Mouse (Mus musculus) hindbrain, embryonic 12.5 days (tissue): ENCODE results near the gene Tsnax. TPM values are rescaled to one million over a fixed set of nuclear protein-coding genes. Genes with fewer than 3 reads are reported as not detected.

Experiments used
- ATAC-seq: fragments of 200-750 bp; cut with Nextera tagmentation; 2 replicates; pipeline ENCODE4 v1.8.0; 2017; ENCODE audit warnings: moderate TSS enrichment; ENCODE audit not compliant: low FRiP score
- H3K27ac ChIP-seq: fragments of 300-500 bp; sonication (generic); 2 replicates; pipeline ENCODE4 v1.5.1; 2016; ENCODE audit warnings: mild to moderate bottlenecking
- H3K27me3 ChIP-seq: fragments of 300-500 bp; sonication (generic); 2 replicates; pipeline ENCODE4 v1.6.1; 2016; ENCODE audit warnings: mild to moderate bottlenecking
- H3K36me3 ChIP-seq: fragments of 300-500 bp; sonication (generic); 2 replicates; pipeline ENCODE4 v1.6.1; 2016; ENCODE audit warnings: mild to moderate bottlenecking
- H3K4me1 ChIP-seq: fragments of 300-500 bp; sonication (generic); 2 replicates; pipeline ENCODE4 v1.6.1; 2016
- H3K4me2 ChIP-seq: fragments of 300-500 bp; sonication (generic); replicated peaks from 2 replicates; pipeline ENCODE4 v1.6.1; 2016; ENCODE audit warnings: mild to moderate bottlenecking
- H3K4me3 ChIP-seq: fragments of 300-500 bp; sonication (generic); 2 replicates; pipeline ENCODE4 v1.5.1; 2016; ENCODE audit warnings: mild to moderate bottlenecking
- H3K9ac ChIP-seq: fragments of 300-500 bp; sonication (generic); 2 replicates; pipeline ENCODE4 v1.6.1; 2016; ENCODE audit warnings: mild to moderate bottlenecking, moderate library complexity
- H3K9me3 ChIP-seq: fragments of 300-500 bp; sonication (generic); replicated peaks from 2 replicates; pipeline ENCODE4 v1.6.1; 2016; ENCODE audit warnings: mild to moderate bottlenecking
- WGBS: fragments of 180-500 bp; shearing (Covaris S2); methylation state at CpG from one replicate; pipeline ENCODE4 v1.1.7; 2016; 5-methylcytosine and 5-hydroxymethylcytosine counted together
- microRNA-seq: library from miRNA; unstranded; fragments of <30 nt; microRNA quantifications from one replicate; pipeline ENCODE4, GENCODE M21; 2017
- polyA plus RNA-seq: library from polyadenylated mRNA; unstranded; fragments of >200 nt; fragmentation: Nextera tagmentation; extraction: Ambion mirVana; gene quantifications from 2 replicates; pipeline ENCODE4 v1.2.1, GENCODE M21; 2016

Gene Tsnax
- polyA plus RNA-seq, 1 experiment from 2014 or later = 141 TPM

DNA sequence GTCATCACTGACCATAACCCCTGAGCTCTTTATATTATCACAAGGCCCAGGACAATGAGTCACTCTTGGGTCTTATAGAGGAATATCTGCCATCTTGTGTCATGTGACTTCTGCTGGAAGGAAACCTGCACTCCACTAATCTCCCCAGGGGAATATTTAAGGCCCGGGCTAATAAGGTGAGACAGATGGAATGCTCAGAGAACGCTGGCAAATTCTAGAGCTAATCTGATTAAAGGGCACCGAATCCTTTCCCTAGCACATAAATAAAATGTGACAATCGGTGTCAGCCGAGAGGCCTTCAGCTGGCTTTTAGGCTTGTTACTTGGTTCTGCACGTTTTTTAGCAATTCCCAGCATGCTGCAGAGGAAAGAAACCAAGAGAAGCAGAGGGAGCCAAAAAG is 56.9 kb downstream of the Tsnax start:
- Histone ChIP-seq H3K4me2 (no peak overlapping the region), H3K27ac (no peak overlapping the region), H3K4me1 (peaks cover 14% of the 10 kb centered on the region; the same call in 1 of the 2 replicates), H3K9ac (no peak overlapping the region), H3K27me3 (peaks cover 3% of the 10 kb centered on the region; the same call in 1 of the 2 replicates), H3K4me3 (no peak overlapping the region), H3K36me3 (no peaks in the 10 kb centered on the region), H3K9me3 (no peaks in the 10 kb centered on the region)
- ATAC-seq = no peak
- WGBS = 61% methylated on average over 6 of the region's 6 CpGs

DNA sequence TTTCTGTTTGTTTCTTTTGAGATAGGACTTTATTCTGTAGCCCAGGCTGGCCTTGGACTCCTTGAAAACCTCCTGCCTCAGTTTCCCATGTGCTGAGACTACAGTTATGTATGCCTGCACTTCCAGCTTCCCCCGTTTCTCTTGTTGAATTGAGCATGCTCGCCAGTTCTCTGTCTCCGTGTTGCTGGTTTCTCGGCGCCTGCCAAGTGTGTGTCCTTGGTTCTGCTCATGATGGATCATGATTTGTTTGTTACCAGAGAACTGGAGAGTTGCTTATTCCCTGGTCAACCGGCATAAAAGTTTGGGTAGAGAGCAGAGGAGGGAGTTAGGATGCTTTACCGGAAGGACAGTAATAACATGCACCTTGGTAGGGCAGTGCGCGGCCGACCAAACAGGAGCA is 61.3 kb downstream of the Tsnax start:
- no peaks in the 10 kb centered on the region for H3K27me3 ChIP-seq
- no peaks in the 10 kb centered on the region for H3K36me3 ChIP-seq
- H3K9me3 ChIP-seq = no peaks in the 10 kb centered on the region
- no peak overlapping the region for H3K4me2 ChIP-seq
- ATAC-seq = no peak
- no peak overlapping the region for H3K4me3 ChIP-seq
- H3K4me1 ChIP-seq = peaks cover 10% of the 10 kb centered on the region; the same call in 1 of the 2 replicates
- no peak overlapping the region for H3K27ac ChIP-seq
- WGBS = 91% methylated on average over 10 of the region's 10 CpGs
- no peak overlapping the region for H3K9ac ChIP-seq

DNA sequence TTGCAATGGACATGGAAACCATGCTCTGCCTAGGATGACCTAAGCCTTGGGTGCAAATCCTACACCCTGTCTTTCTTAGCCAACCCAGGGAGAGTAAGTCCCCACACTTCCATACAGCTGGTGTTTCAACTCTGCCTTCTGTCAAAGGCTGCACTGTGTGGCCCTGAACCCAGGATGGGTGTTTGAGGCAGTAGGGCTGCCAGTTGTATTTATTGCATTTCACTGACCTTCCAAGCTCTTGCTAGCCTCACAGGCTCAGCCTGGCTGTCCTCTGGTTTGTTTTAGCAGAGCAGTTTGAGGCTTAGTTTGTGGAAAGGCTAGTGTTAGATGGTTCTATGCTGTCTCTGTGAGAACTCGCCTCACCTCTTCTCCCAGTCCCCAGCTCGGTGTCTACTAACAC is 61.8 kb downstream of the Tsnax start:
- Histone ChIP-seq H3K9me3 (no peaks in the 10 kb centered on the region), H3K27me3 (no peaks in the 10 kb centered on the region), H3K36me3 (no peaks in the 10 kb centered on the region), H3K4me2 (no peak overlapping the region), H3K27ac (no peak overlapping the region), H3K4me3 (no peak overlapping the region), H3K9ac (no peak overlapping the region), H3K4me1 (peaks cover 10% of the 10 kb centered on the region; the same call in 1 of the 2 replicates)
- 88% methylated on average over 2 of the region's 2 CpGs for WGBS
- ATAC-seq = no peak

DNA sequence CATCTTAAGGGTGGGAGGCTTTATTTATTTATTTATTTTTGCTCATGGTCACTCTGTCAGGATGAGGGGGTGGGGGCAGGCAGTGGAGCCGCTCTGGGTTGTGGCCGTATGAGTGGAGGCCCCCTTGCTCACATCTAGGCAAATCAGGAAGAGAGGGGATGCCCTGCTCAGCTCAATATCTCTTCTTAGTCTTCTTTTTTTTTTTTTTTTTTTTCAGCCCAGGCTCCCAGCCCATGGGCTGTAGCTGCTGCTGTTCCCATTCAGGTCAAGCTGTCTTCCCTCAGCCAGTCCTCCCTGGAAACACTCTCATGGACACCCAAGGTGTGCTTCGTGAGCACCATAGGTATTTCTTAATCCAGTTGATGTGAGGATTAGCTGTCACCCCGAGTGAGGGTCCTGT is 62.6 kb downstream of the Tsnax start:
- H3K27me3 ChIP-seq = no peaks in the 10 kb centered on the region
- H3K36me3 ChIP-seq = no peaks in the 10 kb centered on the region
- H3K27ac ChIP-seq = no peak overlapping the region
- no peak overlapping the region for H3K4me2 ChIP-seq
- ATAC-seq = no peak
- no peak overlapping the region for H3K4me3 ChIP-seq
- H3K9ac ChIP-seq = no peak overlapping the region
- H3K9me3 ChIP-seq = no peaks in the 10 kb centered on the region
- 90% methylated on average over 4 of the region's 4 CpGs for WGBS
- H3K4me1 ChIP-seq = peaks cover 7% of the 10 kb centered on the region

DNA sequence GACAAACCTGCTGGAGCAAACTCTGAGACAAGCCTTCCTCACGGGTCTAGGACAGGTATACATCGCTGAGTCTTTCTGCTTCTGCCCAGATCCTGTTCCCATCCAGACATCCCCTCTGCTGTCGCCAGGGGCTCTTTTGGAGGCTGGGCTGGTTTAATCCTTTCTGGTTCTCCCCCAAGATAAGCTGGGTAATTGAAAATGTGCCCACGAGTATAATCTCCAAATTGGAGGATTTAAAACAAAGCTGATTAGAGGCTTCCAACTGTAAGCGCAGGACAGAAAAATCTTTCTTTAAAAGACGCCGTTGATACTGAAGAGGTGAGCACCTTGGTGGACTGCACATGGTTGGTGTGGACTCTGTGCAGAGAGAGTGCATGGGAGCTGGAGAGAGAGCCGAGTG is 64.5 kb downstream of the Tsnax start:
- no peak for ATAC-seq
- H3K9ac ChIP-seq = no peak overlapping the region

DNA sequence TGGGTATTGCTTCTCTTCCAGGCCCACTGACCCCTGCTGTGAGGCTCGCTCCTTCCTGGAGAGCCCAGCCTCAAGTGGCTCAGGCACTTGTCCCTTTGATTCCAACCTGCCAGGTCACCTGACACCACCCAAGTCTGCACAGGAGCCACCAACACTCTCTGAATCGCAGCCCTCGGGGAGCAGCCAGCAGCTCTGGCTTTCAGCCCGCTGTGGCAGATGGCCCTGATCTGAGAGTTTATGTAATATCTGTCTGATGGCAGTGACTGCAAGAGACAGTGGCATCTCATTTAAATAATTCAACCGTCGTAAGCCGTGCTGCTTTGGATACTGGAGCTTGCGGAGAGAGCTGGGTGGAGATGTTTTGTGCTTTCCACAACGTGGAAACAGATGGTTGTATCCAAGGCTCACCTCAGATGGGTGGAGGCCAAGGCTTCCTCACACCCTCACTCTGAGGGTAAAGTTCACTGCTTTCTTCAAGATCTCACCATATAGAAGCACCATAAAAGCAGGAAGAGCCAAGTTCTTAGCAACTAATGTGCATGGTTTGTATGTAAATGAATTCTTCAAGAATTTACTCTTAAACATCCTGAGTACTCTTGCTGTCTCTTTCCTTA is 66.1 kb downstream of the Tsnax start:
- H3K36me3 ChIP-seq = no peaks in the 10 kb centered on the region
- H3K9me3 ChIP-seq = no peaks in the 10 kb centered on the region
- H3K27me3 ChIP-seq = no peaks in the 10 kb centered on the region
- ATAC-seq = peak; percentile 26; the same call in 1 of the 2 replicates
- no peak overlapping the region for H3K4me2 ChIP-seq
- no peak overlapping the region for H3K9ac ChIP-seq
- H3K27ac ChIP-seq = peak overlapping the region; percentile 18
- no peak overlapping the region for H3K4me3 ChIP-seq
- 54% methylated on average over 9 of the region's 9 CpGs for WGBS
- peaks cover 19% of the 10 kb centered on the region for H3K4me1 ChIP-seq

More for the DNA sequence above, 64.5 kb downstream of the Tsnax start:
- Histone ChIP-seq H3K36me3 (no peaks in the 10 kb centered on the region), H3K27ac (no peak overlapping the region), H3K4me1 (peaks cover 19% of the 10 kb centered on the region), H3K27me3 (no peaks in the 10 kb centered on the region), H3K4me2 (no peak overlapping the region), H3K9me3 (no peaks in the 10 kb centered on the region), H3K4me3 (no peak overlapping the region)
- 85% methylated on average over 8 of the region's 8 CpGs for WGBS

- no peaks in the 10 kb centered on the region for H3K36me3 ChIP-seq
- 72% methylated on average over 19 of the region's 19 CpGs for WGBS
- H3K4me2 ChIP-seq = no peak overlapping the region
- H3K27me3 ChIP-seq = no peaks in the 10 kb centered on the region
- H3K27ac ChIP-seq = no peak overlapping the region
- ATAC-seq = no peak
- H3K4me3 ChIP-seq = no peak overlapping the region
- H3K4me1 ChIP-seq = peaks cover 25% of the 10 kb centered on the region
- H3K9me3 ChIP-seq = no peaks in the 10 kb centered on the region
- no peak overlapping the region for H3K9ac ChIP-seq
Observed at GRCm38 (mm10) chr8:125080388-125081344, 67.9 kb downstream of the Tsnax start.

DNA sequence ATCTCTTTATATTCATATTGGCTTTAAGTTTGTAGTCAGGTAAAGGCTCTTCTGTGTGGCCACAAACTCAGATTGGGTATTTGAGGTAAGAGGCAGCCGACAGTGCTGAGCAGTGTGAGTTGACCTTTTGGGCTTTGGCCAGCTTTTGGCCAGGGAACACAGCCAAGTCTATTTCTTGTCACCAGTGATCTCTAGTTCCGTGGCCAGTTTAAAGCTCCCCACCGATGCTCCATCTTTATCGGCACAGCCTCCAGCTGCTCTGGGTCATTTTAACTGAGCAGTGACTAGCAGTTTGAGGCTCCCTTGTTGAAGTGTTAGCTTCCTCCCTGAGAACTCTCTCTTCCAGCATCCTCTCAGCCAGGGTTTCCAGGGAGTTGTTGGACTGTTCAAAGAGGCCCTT is 70.9 kb downstream of the Tsnax start:
- H3K4me3 ChIP-seq = no peak overlapping the region
- peaks cover 27% of the 10 kb centered on the region for H3K4me1 ChIP-seq
- ATAC-seq = no peak
- H3K27ac ChIP-seq = 0 out of 2 replicates have a peak overlapping the region, but pooled peaks have one; percentile 23
- H3K4me2 ChIP-seq = no peak overlapping the region
- H3K36me3 ChIP-seq = no peaks in the 10 kb centered on the region
- 67% methylated on average over 4 of the region's 4 CpGs for WGBS
- no peaks in the 10 kb centered on the region for H3K9me3 ChIP-seq
- no peaks in the 10 kb centered on the region for H3K27me3 ChIP-seq
- H3K9ac ChIP-seq = no peak overlapping the region; the same call in 1 of the 2 replicates

Small RNAs within 50 kb of the gene (microRNA-seq; reads per million reads assigned to microRNA genes)
- not detected for gene Gm22197

Other genes with a start within 250 kb of the Tsnax start
- gene Trim67, start 219.9 kb upstream of the Tsnax start, polyA plus RNA-seq = 11.9 and 13.2 TPM in 2 replicates
- gene Gnpat, start 150.0 kb upstream of the Tsnax start, polyA plus RNA-seq = 103 and 107 TPM in 2 replicates
- 42.2 and 43.9 TPM in 2 replicates for gene 2810004N23Rik, start 149.9 kb upstream of the Tsnax start, polyA plus RNA-seq
- gene Exoc8, start 115.3 kb upstream of the Tsnax start, polyA plus RNA-seq = 17.2 and 18.8 TPM in 2 replicates
- 15.2 and 17.0 TPM in 2 replicates for gene Sprtn, start 115.1 kb upstream of the Tsnax start, polyA plus RNA-seq
- gene Egln1, start 63.7 kb upstream of the Tsnax start, polyA plus RNA-seq = 17.3 and 17.5 TPM in 2 replicates
- gene Disc1, start 41.2 kb downstream of the Tsnax start, polyA plus RNA-seq = 2.7 and 2.8 TPM in 2 replicates